Mouse (Mus musculus) T-cell, adult 2 months (primary cell): ENCODE measurements at regions not wholly inside any gene's neighbourhood (a gene's known extent, or its start where the extent isn't known, plus 50 kb on each side); places are given as distances from the start of the nearest gene placed in this dataset.

Experiments used
- DNase-seq: peaks from one replicate; pipeline ENCODE4 v3.0.0; 2022; ENCODE audit warnings: low spot score

- DNase-seq = no peak
Observed at GRCm38 (mm10) chr1:184536311-184537200, 195.9 kb downstream of the Hlx start.

- DNase-seq = no peak
Observed at GRCm38 (mm10) chr1:184535691-184536090, 196.7 kb downstream of the Hlx start.

GRCm38 (mm10) chr1:184534511-184534910 is 197.9 kb downstream of the Hlx start:
- DNase-seq = no peak

GRCm38 (mm10) chr1:184533870-184534269 is 198.5 kb downstream of the Hlx start:
- DNase-seq = no peak

GRCm38 (mm10) chr1:184532488-184533055 is 199.8 kb downstream of the Hlx start:
- DNase-seq = no peak

- DNase-seq = no peak
Observed at GRCm38 (mm10) chr1:184530606-184531320, 201.7 kb downstream of the Hlx start.

GRCm38 (mm10) chr1:184525740-184526139 is 206.7 kb downstream of the Hlx start:
- DNase-seq = no peak

- no peak for DNase-seq
Observed at GRCm38 (mm10) chr1:184519551-184519950, 212.9 kb downstream of the Hlx start.

GRCm38 (mm10) chr1:184504663-184505062 is 227.8 kb downstream of the Hlx start:
- DNase-seq = no peak

- DNase-seq = no peak
Observed at GRCm38 (mm10) chr1:184503827-184504355, 228.5 kb downstream of the Hlx start.

- no peak for DNase-seq
Observed at GRCm38 (mm10) chr1:184500702-184501101, 231.7 kb downstream of the Hlx start.

- DNase-seq = no peak
Observed at GRCm38 (mm10) chr1:184498909-184499525, 233.4 kb downstream of the Hlx start.

- DNase-seq = no peak
Observed at GRCm38 (mm10) chr1:184497007-184497406, 235.4 kb downstream of the Hlx start.

- DNase-seq = no peak
Observed at GRCm38 (mm10) chr1:184493811-184494210, 238.6 kb downstream of the Hlx start.

- no peak for DNase-seq
Observed at GRCm38 (mm10) chr1:184492115-184492514, 240.3 kb downstream of the Hlx start.

- DNase-seq = no peak
Observed at GRCm38 (mm10) chr1:184491252-184491651, 241.2 kb downstream of the Hlx start.

- no peak for DNase-seq
Observed at GRCm38 (mm10) chr1:184487409-184487808, 245.0 kb downstream of the Hlx start.

GRCm38 (mm10) chr1:184484801-184485200 is 247.6 kb downstream of the Hlx start:
- DNase-seq = no peak

GRCm38 (mm10) chr1:184483371-184483770 is 249.0 kb downstream of the Hlx start:
- DNase-seq = no peak

GRCm38 (mm10) chr1:184482026-184482425 is 250.4 kb downstream of the Hlx start:
- DNase-seq = no peak

GRCm38 (mm10) chr1:184480571-184481220 is 251.7 kb downstream of the Hlx start:
- DNase-seq = no peak

- DNase-seq = no peak
Observed at GRCm38 (mm10) chr1:184478006-184478405, 254.4 kb downstream of the Hlx start.
